Mouse (Mus musculus): Measurements from ENCODE around the gene Ntrk2.

Gene Ntrk2

DNA sequence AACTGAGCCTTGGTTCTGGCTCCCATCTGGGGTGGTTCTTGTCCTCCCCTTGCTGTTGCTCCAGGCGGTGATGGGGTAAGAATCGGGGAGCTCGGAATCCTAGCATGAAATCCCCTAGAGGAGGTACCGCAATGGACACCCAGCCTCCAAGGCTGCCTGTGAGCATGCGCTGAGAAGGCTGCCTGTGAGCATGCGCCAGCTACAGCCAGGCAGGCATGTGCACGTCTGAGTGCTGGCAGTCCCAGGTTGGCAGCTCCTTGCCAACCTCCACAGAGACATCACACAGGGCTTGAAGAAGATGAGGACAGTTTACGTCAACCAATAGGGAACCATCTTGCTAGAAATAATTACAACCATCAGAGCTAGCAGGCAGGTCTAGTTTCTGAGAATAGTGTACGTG lies 37.5 kb downstream of the Ntrk2 start:
- DNase-seq = no peak

DNA sequence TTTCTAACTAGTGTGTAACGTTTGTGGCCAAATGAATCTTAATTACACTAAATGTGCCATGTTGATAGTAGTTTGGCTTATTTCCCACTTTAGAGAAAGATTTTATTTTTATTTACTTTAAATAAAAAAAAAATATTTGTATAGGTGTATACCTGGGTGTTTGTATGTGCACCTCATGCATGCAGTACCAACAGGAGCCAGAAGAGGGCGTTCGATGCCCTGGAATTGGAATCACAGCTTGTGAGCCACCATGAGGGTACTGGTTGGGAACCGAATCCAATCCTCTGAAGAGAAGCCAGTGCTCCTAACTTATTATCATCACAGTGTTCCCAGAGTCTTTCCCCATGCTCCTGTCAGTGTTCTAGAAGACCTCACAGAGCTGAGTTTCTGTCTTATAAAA lies 42.2 kb downstream of the Ntrk2 start:
- DNase-seq = no peak

DNA sequence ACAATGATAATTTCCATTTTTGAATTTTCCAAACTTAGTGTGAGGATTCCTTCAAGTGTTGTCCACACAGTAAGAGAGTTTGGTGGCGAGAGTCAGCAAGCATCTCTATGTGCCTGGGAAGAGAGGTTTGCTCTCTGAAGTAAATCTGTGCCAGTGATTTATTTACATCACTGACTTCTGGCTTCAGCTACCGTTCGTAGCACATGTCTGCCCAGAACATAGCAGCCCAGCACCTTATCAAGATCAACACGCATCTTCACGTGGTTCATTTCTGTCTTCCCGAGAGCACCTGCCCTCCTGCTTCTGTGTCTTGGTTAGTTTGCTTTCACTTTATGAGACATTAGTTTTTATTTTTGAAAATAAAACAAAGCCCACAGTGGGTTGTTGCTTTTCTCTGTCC lies 47.3 kb downstream of the Ntrk2 start:
- DNase-seq = no peak

DNA sequence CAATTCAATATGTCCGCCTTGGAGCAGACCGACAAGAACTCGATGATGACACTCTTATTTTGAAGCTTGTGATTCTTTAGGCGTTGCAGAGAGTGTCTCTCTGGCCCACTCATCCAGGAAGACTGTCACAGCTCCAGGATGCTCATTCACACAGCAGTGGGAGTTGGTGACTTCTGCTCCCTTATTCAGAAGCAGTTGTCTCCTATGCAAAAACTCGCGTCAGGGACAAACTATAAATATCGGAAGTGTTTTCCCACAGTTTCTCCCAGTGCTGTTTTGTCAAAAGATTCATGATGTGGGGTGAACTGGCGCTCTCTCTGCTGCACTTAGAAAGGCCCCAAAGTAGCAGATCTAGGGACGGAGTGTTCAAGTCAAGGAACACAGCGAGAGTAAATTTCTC lies 59.9 kb downstream of the Ntrk2 start:
- no peak for DNase-seq

DNA sequence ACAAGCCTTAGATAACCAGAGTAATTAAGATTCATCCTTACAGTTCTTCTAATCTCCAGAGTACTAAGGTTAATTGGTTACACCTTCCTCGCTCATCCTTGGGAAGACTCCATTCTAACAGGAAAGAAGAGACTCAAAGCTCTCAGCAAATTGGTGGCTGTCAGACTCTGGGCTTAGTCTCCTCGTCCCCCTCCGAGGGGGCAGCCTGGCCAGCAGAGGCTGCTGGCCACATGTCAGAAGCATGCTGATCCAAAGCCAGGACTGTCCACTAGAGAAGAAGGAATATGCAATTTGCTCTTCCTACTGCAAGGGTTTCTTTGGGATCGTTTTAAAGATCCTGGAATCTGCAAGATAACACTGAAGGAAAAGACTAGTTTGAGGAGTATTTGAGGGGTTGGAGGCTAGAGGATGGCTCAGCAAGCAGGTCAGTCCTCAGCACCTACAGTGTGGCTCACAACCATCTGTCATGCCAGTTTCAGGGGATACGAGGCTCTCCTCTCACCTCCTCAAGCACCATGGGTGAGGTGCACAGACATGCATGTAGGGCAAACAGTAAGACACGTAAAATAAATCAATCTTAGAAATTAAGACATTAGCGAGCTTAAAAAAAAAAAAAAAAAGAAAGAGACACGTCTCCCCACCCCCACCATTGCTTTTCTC lies 60.5 kb downstream of the Ntrk2 start:
- DNase-seq = no peak

DNA sequence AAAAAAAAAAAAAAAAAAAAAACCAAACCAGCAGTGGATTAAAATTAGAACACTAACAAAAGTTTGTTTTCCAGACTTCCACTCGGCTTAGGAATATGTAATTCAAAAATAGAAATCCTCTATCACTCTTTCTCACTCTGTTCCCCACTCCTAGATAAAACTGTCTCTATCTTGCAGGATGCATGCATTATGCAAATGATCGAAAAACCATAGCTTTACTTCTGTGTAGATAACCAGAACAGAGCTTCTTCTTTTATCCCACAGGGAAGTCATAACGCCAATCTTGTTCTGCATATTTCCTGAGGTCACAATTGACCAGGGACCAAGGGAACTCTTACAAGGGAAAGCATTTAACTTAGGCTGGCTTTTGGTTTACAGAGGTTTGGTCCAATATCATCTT lies 76.1 kb downstream of the Ntrk2 start:
- no peak for DNase-seq

DNA sequence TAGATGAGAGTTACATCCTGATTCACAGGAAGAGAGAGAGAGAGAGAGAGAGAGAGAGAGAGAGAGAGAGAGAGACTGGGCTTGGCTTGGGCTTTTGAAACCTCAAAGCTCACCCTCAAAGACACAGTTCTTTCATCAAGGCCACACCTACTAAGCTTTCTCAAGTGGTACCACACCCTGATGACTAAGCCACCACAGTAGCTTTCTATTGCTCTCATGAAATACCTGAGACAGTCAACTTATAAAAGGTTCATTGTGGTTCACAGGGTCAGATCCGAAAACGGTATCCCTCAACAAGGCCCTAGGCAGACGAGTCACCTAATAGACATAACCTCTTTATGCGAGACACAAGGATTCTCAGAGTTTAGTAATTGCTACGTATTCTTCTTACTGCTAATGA lies 76.5 kb downstream of the Ntrk2 start:
- no peak for DNase-seq

DNA sequence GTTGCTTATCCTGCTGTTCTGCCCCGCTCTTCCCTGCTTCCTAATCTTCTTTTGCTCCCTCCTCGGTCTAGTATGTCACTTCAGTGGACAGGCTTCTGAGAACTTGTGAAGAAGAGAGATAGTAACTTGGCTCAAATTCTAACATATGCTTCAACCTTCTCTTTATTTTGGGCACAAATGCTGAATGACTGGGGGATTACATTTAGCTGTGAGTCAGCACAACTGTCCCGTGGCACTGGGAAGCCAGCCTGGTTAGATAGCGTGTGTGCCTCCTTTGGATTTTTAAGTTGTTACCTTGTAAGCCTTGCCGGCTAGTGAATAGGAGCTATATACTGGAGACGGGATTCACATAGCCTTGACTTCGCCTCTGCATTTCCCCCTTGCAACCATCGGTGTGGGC lies 79.7 kb downstream of the Ntrk2 start:
- DNase-seq = no peak

DNA sequence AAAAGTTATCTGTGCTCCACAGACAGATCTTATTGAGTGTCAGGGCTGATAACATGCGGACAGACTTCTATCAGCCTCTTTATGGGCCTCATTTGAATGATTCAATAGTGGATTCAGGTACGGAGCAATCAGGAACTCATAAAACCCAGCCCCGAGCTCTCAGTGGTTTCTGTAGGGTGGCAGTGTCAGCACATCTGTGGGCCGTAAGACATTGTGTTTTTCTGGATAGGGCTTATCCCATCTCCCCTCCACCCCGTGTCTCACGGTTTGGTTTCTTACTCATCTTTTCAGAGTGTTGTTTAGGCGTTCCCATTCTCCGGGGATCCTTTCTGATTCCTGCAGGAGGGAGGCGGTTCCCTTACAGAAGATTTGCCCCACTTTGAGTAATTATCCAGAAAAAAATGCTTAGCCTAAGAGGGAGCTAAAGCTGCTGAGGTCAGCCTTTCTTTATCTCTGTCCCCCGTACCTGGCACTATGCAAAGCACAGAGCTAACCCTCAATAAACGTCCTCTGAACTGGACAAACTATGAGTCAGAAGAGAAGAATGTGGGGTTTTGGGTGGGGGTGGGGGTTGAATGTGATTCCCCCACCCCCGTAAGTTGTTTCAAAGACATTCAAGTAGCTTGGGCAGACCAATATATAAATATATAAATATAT lies 90.0 kb downstream of the Ntrk2 start:
- DNase-seq = no peak

DNA sequence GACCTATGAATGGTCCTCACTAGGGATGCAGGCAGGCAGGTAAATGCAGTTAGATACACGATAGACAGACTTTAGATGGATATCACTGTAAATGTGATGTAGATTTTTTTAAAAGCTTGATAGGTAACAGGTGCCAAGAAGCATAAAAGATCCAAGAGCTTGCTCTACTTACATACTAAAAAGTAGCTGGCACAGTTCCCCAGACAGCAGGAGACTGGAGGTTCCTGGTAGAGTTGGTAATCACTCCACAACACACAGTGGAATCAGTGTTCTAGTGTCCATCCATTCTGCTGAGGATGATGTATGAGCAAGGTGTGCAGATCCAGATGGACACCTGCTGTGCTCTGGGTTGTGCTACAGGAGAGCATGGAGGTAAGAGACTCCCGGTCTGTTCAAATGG lies 93.0 kb downstream of the Ntrk2 start:
- DNase-seq = no peak

DNA sequence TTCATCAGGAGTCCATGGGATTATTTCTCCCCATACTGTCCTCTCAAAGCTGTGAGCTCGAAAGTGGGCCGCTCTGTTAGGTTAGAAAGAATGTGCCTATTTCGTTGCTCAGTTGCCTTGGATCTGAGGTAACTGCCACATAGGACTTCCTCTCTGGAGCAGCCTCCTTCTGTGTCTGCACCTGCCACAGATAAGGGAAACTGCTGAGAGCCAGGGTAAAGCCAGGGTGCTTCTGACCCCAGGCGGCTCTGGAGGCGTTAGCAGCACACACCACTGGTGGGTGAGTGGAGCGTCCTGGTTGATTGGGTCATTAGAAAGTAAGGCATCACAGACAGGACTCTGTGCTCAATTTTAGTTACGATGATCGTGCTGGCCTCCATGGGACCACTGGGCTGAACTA lies 95.9 kb downstream of the Ntrk2 start:
- DNase-seq = no peak

DNA sequence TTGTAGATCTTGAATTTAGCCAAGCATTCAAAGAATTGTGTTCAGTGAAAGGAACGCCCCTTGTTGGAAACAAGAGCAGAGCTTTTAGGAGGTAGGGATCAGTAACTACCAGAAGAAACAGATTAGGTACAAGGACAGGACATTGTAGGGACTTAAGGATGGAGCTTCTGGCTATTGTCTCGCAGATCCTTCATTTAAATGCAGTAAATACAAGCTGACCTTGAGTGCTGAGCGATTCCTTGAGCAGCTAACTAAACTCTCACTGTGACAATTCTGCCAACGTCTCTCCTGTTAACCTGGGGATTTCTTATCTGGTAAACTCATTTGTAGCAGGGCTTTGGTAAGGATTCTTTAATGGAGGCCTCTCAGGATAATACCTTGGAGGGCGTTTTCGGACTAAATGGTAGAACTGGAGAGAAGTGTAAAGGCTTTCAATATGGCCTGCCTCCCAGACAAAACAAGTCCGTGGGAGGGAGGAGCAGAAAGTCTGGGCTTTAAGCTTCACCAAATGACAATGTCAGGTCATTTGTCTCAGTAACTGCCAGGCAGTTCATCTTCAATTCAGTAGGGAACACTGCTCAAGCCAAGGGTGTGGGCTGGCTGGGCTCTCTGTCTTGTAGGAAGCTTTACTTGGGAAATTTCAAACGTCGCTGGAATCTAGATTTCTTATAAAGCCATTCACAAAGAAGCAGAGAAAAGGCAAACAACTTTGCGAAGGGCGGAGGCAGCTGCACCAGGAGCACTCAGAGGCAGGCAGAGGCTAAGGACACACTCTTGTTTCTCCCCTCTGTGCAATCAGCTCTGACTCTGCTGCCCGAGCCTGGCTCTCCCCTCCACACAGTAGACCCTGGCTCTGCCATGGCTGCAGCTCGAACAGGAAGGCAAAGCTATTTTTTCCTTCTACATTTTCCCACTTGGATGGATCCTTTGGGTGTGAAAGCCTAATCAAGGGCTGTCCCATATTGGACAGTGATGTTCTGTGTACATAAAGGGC lies 98.7 kb downstream of the Ntrk2 start:
- no peak for DNase-seq

DNA sequence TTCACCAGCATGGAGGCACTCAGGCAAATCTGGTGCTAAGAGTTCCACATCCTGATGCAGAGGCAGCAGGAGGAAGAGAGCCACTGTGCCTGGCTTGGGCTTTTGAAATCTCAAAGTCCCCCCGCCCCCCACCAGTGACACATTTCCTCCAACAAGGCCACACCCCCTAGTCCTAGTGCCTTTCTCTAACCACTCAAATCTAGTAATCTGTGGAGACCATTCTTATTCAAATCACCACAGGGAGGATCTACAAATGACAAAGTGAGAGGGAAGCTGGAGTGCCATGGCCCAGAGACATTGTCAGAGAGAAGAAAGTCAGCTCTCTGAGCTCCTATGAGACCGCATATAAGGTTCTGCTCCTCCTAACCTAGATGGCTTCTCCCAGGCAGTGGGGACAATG lies 105.6 kb downstream of the Ntrk2 start:
- DNase-seq = no peak

DNA sequence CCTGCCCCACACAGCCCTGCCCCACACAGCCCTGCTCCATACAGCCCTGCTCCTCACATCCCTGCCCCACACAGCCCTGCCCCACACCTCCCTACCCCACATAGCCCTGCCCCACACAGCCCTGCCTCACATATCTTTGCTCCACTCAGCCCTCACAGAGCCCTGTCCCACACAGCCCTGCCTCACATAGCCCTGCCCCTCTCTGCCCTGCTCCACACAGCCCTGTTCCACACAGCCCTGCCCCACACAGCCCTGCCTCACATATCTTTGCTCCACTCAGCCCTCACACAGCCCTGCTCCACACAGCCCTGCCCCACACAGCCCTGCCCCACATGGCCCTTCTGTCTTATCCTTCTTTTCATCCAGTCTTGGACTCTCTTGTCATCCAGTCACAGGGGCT lies 106.2 kb downstream of the Ntrk2 start:
- DNase-seq = no peak

DNA sequence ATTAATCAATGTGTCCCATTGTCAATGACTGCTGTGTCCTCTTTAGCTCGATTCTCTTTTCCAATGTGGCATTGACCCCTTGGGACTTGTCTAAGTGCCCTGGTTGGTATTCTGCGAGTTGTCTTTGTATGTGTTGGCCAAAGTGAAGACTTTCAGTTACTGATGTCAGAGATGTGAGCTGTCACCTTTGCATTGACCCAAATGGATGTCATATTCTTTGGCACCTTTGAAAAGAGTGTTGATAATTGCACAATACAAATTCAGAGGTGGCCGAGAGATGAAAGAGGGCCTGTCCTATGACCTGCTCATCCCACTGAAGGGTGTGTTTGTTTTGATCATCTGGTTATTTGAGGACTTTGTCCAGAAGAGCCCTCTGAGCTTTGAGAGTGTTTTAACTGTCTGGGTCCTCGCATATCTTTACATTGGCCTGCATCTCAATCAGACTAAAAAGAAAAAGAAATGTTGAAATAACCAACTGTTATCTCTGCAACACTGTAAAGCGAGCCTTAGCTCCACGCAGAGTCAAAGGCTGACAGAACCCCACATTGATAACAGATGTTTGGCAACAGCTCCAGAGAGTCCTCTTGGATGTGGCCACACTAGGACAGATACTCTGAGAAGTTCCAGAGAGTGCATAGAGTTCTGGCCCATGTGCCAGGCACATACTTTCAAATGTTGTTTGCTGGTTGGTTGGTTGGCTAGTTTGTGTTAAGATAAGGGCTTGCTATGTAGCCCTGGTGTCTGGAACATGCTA lies 107.9 kb downstream of the Ntrk2 start:
- no peak for DNase-seq

DNA sequence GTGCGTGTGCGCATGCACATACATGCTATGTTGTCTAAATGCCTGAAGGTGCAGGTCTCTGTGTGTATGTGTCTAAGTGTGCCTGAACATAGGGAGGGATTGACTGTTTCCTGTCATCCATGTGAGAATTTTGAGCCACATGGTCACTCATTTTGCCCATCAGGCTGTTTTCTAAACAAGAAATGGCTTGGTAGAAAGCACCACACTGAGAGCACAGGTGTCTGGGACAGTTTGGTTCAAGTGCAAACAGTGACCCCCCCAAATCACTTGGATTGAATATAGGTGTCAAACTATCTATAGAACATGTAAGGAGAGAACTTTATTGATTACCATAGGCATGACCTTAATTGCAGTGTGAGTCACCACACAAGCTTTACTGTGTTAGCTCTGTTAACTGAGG lies 110.0 kb downstream of the Ntrk2 start:
- no peak for DNase-seq

DNA sequence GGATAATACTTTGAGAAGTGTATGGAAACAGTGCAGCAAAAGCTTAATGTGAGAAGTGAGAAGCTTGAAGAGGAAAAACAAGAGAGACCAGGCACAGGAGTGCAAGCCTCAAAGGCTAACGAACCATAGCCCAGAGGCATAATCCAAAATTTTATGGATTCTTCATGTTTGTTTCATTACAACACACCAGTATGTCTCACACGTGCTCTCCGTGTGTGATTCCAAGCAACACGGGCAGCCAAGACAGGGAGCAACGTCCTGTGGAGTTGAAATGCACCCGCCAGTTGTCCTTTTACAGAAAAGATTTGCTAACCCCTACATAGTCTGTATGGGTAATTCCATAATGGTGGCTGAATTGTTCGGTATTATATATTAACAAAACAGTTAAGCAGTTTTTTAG lies 113.9 kb downstream of the Ntrk2 start:
- no peak for DNase-seq

DNA sequence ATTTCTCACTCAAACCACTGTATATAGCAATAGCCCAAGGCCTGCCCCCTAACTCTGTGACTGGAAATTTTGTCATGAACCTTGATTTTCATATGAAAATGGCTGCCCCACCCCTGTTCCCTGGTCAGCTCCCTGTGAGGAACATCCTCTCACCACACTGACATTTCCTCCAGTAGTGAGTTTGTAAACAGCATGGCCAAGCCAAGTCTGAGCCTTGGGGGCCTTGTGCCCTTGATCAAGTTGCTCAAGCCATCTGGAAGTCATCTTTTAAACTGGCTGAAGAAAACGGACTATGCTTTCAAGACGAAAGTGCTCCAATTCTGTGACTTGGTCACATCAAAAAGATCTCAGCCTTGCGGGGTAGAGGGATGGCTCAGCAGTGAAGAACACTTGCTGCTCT lies 114.9 kb downstream of the Ntrk2 start:
- no peak for DNase-seq

DNA sequence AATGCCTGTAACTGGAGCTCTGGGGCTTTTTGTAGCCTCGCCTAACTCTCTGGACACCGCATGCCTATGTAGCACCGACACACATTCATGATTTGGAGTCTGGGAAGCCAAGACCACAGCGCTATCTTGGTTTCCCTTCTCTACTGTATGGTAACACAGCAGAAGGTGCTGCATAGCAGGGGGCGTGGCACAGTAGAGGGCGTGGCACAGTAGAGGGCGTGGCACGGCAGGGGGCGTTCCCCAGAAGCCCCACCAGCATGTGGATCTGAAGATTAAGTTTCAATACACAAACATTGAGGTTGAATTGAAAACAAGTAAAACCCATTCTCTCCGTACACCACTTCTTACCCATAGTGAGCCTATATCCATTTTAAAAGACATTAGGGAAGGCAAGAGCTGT lies 115.3 kb downstream of the Ntrk2 start:
- no peak for DNase-seq

DNA sequence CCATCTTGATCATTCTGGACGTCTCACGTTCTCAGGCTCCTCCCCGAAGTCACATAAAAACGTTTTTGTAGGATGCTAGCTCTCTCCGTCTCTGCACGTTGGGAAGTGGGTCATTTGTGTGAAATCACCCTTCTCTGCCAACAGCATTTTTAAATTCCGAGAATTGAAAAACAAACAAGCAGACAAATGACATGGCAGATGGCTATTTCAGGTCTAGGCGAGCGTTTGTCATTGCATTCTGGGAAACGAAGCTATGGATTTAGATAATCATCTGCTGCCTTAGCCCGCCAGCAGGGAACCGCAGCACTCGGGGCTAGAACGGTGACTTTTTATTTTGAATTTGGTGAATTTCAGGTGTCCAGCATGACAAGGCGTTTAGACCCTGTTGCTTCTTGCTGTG lies 115.8 kb downstream of the Ntrk2 start:
- DNase-seq = no peak

DNA sequence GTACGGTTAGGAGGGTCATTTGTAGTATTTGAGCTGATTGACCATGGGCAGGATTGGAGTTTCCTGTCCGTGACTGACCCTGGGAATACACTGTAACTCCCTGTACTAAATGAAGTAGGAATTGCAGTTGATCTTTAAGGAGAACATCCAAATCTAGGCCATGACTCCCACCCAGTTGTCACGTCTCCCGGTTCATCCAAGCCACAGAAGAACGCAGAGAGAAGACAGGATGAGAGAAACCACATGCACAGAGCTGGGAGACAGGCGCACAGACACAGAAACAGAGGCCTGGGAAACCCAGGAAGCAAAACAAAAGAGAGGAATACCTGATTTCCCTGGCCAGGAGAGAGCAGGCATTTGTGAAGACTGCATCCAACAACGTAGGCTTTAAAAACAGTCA lies 117.1 kb downstream of the Ntrk2 start:
- DNase-seq = no peak

DNA sequence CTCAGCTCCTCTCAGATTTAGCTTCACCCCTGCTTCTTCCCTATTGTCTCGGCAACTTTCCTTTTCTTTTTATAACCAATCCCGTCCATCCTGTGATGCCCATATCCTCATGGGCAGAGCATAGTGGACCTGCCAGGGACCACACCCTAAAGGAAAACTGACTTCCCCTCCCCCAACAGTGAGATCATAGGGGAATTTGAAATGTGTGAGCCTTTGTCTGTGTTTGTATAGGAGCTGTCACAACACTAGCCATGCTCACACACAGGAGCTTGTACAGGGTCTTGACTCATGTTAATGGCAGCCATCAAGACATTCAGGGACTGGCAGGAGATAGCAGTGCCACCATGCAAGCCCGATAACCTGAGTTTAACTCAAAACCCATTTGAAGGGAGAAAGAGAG lies 118.1 kb downstream of the Ntrk2 start:
- DNase-seq = no peak

DNA sequence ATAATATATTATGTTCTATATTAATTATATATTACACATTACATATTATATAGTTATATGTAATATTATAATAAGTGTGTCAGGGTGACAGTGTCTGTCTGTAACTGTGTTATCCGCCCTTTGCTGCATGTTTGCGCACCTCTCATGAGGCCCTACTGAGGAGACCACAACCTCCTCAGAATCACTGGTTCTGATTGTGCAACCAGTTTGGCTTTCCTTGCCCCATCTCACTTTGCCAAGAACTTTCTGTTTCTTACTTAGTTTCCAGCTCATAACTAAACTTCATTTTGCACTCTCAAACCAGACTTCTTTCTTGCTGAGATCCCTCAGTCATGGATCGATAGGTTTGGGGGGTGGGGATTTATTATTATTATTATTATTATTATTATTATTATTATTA lies 120.8 kb downstream of the Ntrk2 start:
- no peak for DNase-seq
